25 mouse cellular contexts compared by ENCODE assay signal in the genomic region with DNA sequence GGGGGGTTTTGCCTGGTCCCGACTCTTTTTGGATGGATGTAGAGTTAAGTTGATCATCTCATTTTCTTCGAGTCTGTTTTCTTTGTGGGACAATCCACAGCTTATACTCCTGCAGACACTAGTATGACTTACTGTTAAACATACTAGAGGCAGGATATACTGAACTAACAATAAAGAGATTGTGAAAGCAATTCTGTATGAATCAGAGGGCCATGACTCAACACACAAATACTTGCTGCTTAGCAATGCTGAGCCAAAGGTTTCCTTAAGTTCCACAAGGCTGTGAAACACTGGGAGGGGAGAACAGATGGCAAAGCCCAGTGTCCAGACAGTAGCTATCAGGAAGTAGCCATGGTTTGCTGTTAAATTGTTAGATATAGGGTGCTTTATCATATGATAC. TPM values are rescaled to one million over a fixed set of nuclear protein-coding genes. Genes with fewer than 3 reads are reported as not detected.
DNase-seq lines count a peak whose midpoint lies in the region; ATAC-seq and TF ChIP-seq lines count a peak whose summit lies in the region.
"Had no signal": no experiment of that assay in that cellular context is flagged by ENCODE, and none has a peak within 500 bp of the region (broad histone marks: within the 10 kb centered on the region; RNA-seq: fewer than 3 reads in every experiment).

No protein-coding gene starts in this region.

- TF ChIP-seq POLR2A in embryonic fibroblast, embryonic 13.5 days (IDR thresholded peaks at IDR 0.05; ENCODE audit: low read depth, low read length): no peak

- H3K27ac ChIP-seq in embryonic fibroblast, embryonic 13.5 days (ENCODE audit: insufficient read depth, low read length): peak overlapping the region; percentile 60; the same call in 1 of the 2 replicates
- no peak overlapping the region for H3K27ac ChIP-seq in midbrain, postnatal 0 days (ENCODE audit: low read depth, low read length)
- H3K27ac ChIP-seq: embryonic facial prominence, embryonic 10.5 days; forebrain, embryonic 15.5 days; heart, adult 2 months; heart, embryonic 15.5 days; hindbrain, embryonic 15.5 days had no signal

- H3K4me1 ChIP-seq in embryonic fibroblast, embryonic 13.5 days (ENCODE audit: control insufficient read depth, insufficient read depth, low read length): peaks cover 7% of the 10 kb centered on the region
- H3K4me1 ChIP-seq in midbrain, postnatal 0 days (ENCODE audit: insufficient read depth, low read length): no peaks in the 10 kb centered on the region
- H3K4me1 ChIP-seq: embryonic facial prominence, embryonic 10.5 days; forebrain, embryonic 15.5 days; heart, embryonic 15.5 days; hindbrain, embryonic 15.5 days had no signal

- no peaks in the 10 kb centered on the region for H3K9me3 ChIP-seq in midbrain, postnatal 0 days (ENCODE audit: low read length)
- H3K9me3 ChIP-seq: embryonic facial prominence, embryonic 10.5 days; forebrain, embryonic 15.5 days; G1E; heart, embryonic 15.5 days; hindbrain, embryonic 15.5 days had no signal

- no peak overlapping the region for H3K9ac ChIP-seq in midbrain, postnatal 0 days (replicated peaks; ENCODE audit: low read length, poor library complexity, severe bottlenecking)
- H3K9ac ChIP-seq: forebrain, embryonic 15.5 days; heart, embryonic 15.5 days; hindbrain, embryonic 15.5 days had no signal

- no peak overlapping the region for H3K4me2 ChIP-seq in midbrain, postnatal 0 days (ENCODE audit: low read depth, low read length, poor library complexity, severe bottlenecking)
- H3K4me2 ChIP-seq: forebrain, embryonic 15.5 days; heart, embryonic 11.5 days; heart, embryonic 15.5 days; hindbrain, embryonic 15.5 days had no signal

- no peak overlapping the region for H3K4me3 ChIP-seq in embryonic fibroblast, embryonic 13.5 days (ENCODE audit: insufficient read depth, low read length)
- no peak overlapping the region for H3K4me3 ChIP-seq in midbrain, postnatal 0 days (ENCODE audit: low read depth, low read length)
- H3K4me3 ChIP-seq: embryonic facial prominence, embryonic 10.5 days; erythroblast, embryonic 14.5 days; forebrain, embryonic 15.5 days; heart, adult 2 months; heart, embryonic 15.5 days; hindbrain, embryonic 15.5 days had no signal

- peak; percentile 11 for DNase-seq in adrenal gland, adult 2 months
- DNase-seq in adrenal gland, postnatal 10 days: no peak
- peak; percentile 37 for DNase-seq in Muller cell, postnatal 12 days (ENCODE audit: inconsistent ontology term)
- DNase-seq in kidney, postnatal 36 days: no peak
- DNase-seq in midbrain, postnatal 0 days (ENCODE audit: low spot score): no peak
- DNase-seq in urinary bladder, postnatal 10 days (ENCODE audit: low spot score): no peak
- DNase-seq: adrenal gland, postnatal 14 days; cerebellum, adult 18-20 months; cerebellum, adult 9-11 months; gastrocnemius, postnatal 10 days; heart, adult 2 months; heart, postnatal 14 days; kidney, adult 18-20 months had no signal

- H3K36me3 ChIP-seq in midbrain, postnatal 0 days (ENCODE audit: insufficient read depth, low read length): no peaks in the 10 kb centered on the region
- H3K36me3 ChIP-seq: embryonic facial prominence, embryonic 10.5 days; forebrain, embryonic 15.5 days; G1E; heart, embryonic 15.5 days; hindbrain, embryonic 15.5 days had no signal

- no peaks in the 10 kb centered on the region for H3K27me3 ChIP-seq in midbrain, postnatal 0 days (ENCODE audit: insufficient read depth, low read length)
- H3K27me3 ChIP-seq: forebrain, embryonic 15.5 days; heart, embryonic 15.5 days; hindbrain, embryonic 15.5 days had no signal

- ATAC-seq in midbrain, postnatal 0 days (ENCODE audit: low FRiP score): no peak
- ATAC-seq: CD4-positive, CD25-positive, alpha-beta regulatory T cell, adult 4 months; forebrain, embryonic 15.5 days had no signal

- WGBS in midbrain, postnatal 0 days: 91% methylated on average over 2 of the region's 2 CpGs

- no peak for TF ChIP-seq CTCF in embryonic fibroblast, embryonic 13.5 days (IDR thresholded peaks at IDR 0.05; ENCODE audit: borderline replicate concordance, insufficient read depth, low read length)
- TF ChIP-seq CTCF in midbrain, postnatal 0 days (IDR thresholded peaks at IDR 0.05): no peak

RNA-seq across cellular contexts. Expression of a gene that starts 6.7 kb away (rescaled TPM):
- under 1 TPM; 0.23 to 0.35 TPM for total RNA-seq in adrenal gland, adult 2 months (2021)
- polyA plus RNA-seq in adrenal gland, adult 2 months (2012; rRNA removed): 0.03 TPM in 1 of 2 replicates, not detected in the other
- total RNA-seq in adrenal gland, postnatal 10 days (2021): under 1 TPM in 1 of 2 experiments, not detected in 1; 0.15 TPM
- polyA plus RNA-seq in embryonic fibroblast, embryonic 13.5 days (2011; ENCODE audit: insufficient read length, low read depth, missing spikeins): not detected in 2 replicates
- total RNA-seq in midbrain, postnatal 0 days (2014; rRNA removed): 3.0 TPM in 2 replicates
- 1.4 and 1.5 TPM in 2 replicates for polyA plus RNA-seq in midbrain, postnatal 0 days (2015; fragmentation: Nextera tagmentation; extraction: Ambion mirVana)
- total RNA-seq: G1E; gastrocnemius, postnatal 10 days; heart, adult 2 months; heart, postnatal 14 days had no signal
- polyA plus RNA-seq: CD4-positive, CD25-positive, alpha-beta regulatory T cell, adult 4 months; erythroblast, embryonic 14.5 days; forebrain, embryonic 11.5 days; G1E; gonadal fat pad, adult 2 months; heart, adult 2 months; heart, embryonic 11.5 days; heart, embryonic 15.5 days; hindbrain, embryonic 11.5 days had no signal

RNA-seq across cellular contexts. Expression of a gene that starts 15.7 kb away (rescaled TPM):
- 1 to 10 TPM; 5.0 to 6.0 TPM for total RNA-seq in adrenal gland, adult 2 months (2021)
- 0.77 and 1.2 TPM in 2 replicates for polyA plus RNA-seq in adrenal gland, adult 2 months (2012; rRNA removed)
- total RNA-seq in adrenal gland, postnatal 10 days (2021): 1 to 10 TPM; 2.2 to 2.5 TPM
- 1.3 and 2.8 TPM in 2 replicates for polyA plus RNA-seq in embryonic fibroblast, embryonic 13.5 days (2011; ENCODE audit: insufficient read length, low read depth, missing spikeins)
- total RNA-seq in midbrain, postnatal 0 days (2014; rRNA removed): 9.1 and 9.6 TPM in 2 replicates
- polyA plus RNA-seq in midbrain, postnatal 0 days (2015; fragmentation: Nextera tagmentation; extraction: Ambion mirVana): 5.6 and 6.5 TPM in 2 replicates
- polyA plus RNA-seq: CD4-positive, CD25-positive, alpha-beta regulatory T cell, adult 4 months; erythroblast, embryonic 14.5 days; G1E had no signal

Comparison
In these comparisons a context has a peak if more than half of its experiments do, and no peak if none do; other contexts are left out.
1. DNase-seq: peak in adrenal gland, adult 2 months (single experiment) and Muller cell, postnatal 12 days (single experiment); none in adrenal gland, postnatal 10 days (single experiment), kidney, postnatal 36 days (0 of 2), midbrain, postnatal 0 days (single experiment) and urinary bladder, postnatal 10 days (single experiment).